Mouse (Mus musculus) gastrocnemius, adult 2 months (tissue): ENCODE data around the gene Kalrn. TPM values are rescaled to one million over a fixed set of nuclear protein-coding genes. Genes with fewer than 3 reads are reported as not detected.

ENCODE experiments used
- DNase-seq: peaks from one replicate; pipeline ENCODE4 v3.0.0; 2022
- H3K27ac ChIP-seq: fragments of 200-600 bp; 2 replicates; pipeline ENCODE4 v1.8.1; 2022; ENCODE audit warnings: mild to moderate bottlenecking
- H3K4me3 ChIP-seq: fragments of 200-600 bp; 2 replicates; pipeline ENCODE4 v1.8.1; 2022; ENCODE audit warnings: mild to moderate bottlenecking, moderate library complexity
- CTCF ChIP-seq: fragments of 200-600 bp; IDR thresholded peaks from 2 replicates; pipeline ENCODE4 v1.8.1; 2022; ENCODE audit warnings: antibody characterized with exemption, mild to moderate bottlenecking, moderate library complexity
- intact Hi-C: fragments of 180-260 bp; cut with DNase I; formaldehyde crosslinking; loops from one replicate; pipeline ENCODE4 v1.15.1; 2025
- total RNA-seq, 2 experiments: library from RNA; stranded (reverse); gene quantifications; 2 replicates each; pipeline ENCODE4 v1.2.3; 2021

The Kalrn gene
- total RNA-seq, 2 experiments from 2014 or later, result 21.8 to 28.3 TPM

GRCm38 (mm10) chr16:34239618-34240017 is 333.7 kb downstream of the Kalrn start:
- Histone ChIP-seq H3K4me3 (no peak overlapping the region), H3K27ac (no peak overlapping the region)
- no peak for DNase-seq
- TF ChIP-seq CTCF, result no peak
- intact Hi-C loops, result no loop called here

DNA sequence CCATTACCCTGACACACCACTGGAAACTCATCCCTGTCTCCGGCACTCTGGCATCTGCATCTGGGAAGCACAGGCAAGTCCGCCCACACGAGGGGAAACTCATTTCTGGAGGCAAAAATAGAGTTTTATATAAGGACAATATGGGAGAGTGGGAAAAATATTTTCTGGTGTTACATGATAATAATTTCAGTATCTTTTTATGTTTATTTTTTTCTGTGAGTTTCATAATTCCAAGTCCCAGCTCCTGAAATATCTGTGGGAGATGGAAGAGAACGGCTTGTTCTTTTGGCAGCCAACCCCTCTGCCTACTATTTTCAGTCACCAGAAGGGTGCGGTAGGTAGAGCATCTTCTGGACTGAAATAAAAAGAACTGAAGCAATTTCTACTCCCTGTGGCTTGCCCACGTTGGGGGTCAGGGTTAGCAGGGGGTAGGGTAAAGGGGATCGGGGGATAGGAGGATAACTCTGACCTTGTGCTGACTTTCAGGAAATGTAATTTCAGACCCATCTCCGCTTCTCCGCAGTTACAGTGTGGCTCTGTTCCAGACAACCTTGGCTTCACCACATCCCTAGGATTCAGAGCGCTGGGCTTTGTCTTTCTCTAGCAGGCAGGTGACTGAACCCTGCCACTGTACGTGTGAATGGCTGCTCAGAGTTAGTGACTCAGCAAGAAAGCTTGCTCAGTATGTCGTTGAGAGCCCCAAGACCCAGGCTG is 336.3 kb downstream of the Kalrn start:
- H3K4me3 ChIP-seq, result no peak overlapping the region; the same call in 1 of the 2 replicates
- TF ChIP-seq CTCF, result no peak
- DNase-seq, result peak; percentile 32
- H3K27ac ChIP-seq, result peak overlapping the region; percentile 72
- intact Hi-C loops, result no loop called here

DNA sequence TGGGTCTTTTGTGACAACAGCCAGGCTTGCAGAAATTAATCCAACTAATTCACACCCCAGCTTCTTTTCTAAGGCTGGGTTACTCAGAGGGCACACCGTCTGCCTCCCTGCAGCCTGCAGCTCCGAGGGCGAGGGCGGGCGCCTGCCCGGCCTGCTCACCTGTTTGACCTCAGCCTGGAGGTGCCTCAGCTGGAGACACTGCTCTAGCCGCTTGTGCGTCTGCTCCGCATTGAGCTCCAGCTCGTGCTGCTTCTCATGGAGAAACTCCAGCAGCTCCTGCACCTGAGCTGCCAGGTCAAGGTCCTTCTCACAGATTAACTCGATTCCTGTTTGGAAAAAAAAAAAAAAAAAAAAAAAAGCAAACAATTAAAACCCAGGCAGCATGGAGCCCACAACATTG is 338.2 kb downstream of the Kalrn start:
- Histone ChIP-seq H3K27ac (no peak overlapping the region), H3K4me3 (no peak overlapping the region)
- no peak for TF ChIP-seq CTCF
- no peak for DNase-seq
- intact Hi-C loops, result no loop called here

DNA sequence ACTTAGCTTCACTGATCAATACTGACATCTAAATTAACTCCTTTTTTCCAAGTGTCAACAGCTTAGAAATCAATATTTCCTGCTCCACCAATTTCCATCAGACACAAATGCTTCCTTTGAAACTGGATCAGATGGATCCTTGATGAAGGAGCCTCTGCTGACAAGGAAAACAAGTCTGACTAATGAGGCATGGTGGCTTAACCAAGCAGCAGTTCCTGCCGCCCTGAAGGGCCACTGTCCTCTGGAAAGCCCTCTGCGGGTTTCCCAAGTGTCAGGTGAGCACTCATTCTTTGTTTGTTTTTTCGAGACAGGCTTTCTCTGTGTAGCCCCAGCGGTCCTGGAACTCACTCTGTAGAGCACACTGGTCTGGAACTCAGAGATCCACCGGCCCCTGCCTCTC is 341.4 kb downstream of the Kalrn start:
- H3K4me3 ChIP-seq, result no peak overlapping the region
- H3K27ac ChIP-seq, result no peak overlapping the region
- intact Hi-C loops, result no loop called here
- no peak for DNase-seq
- TF ChIP-seq CTCF, result no peak

GRCm38 (mm10) chr16:34231146-34231545 is 342.2 kb downstream of the Kalrn start:
- intact Hi-C loops, result no loop called here
- no peak for DNase-seq
- Histone ChIP-seq H3K27ac (no peak overlapping the region), H3K4me3 (no peak overlapping the region)
- TF ChIP-seq CTCF, result no peak

- H3K4me3 ChIP-seq, result no peak overlapping the region
- no peak for TF ChIP-seq CTCF
- intact Hi-C loops, result no loop called here
- no peak for DNase-seq
- peak overlapping the region; percentile 40 for H3K27ac ChIP-seq
Measured at GRCm38 (mm10) chr16:34229350-34229749, 344.0 kb downstream of the Kalrn start.

GRCm38 (mm10) chr16:34228661-34229060 is 344.7 kb downstream of the Kalrn start:
- Histone ChIP-seq H3K4me3 (no peak overlapping the region), H3K27ac (0 out of 2 replicates have a peak overlapping the region, but pooled peaks have one; percentile 40)
- no peak for TF ChIP-seq CTCF
- no peak for DNase-seq
- intact Hi-C loops, result no loop called here

DNA sequence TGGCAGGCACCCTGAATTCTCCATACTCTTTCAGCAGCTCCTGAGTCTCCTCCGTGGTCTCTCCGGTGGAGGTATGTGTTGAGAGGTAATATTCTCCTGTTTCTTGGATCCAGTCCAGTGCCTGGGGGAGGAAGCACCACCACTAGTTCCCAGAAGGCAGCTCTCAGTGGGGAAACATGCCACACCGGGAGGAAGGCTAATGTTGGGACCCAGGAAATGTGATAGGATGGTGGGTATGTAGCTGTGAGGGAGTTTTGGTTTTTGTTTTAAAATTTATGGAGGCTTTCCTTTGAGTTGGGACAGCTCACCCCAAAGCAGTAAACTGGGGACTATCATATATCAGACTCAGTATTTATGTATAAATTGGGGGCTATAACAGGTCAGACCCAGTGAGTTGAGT is 361.2 kb downstream of the Kalrn start:
- no peak for TF ChIP-seq CTCF
- Histone ChIP-seq H3K27ac (no peak overlapping the region), H3K4me3 (no peak overlapping the region)
- intact Hi-C loops, result no loop called here
- no peak for DNase-seq

DNA sequence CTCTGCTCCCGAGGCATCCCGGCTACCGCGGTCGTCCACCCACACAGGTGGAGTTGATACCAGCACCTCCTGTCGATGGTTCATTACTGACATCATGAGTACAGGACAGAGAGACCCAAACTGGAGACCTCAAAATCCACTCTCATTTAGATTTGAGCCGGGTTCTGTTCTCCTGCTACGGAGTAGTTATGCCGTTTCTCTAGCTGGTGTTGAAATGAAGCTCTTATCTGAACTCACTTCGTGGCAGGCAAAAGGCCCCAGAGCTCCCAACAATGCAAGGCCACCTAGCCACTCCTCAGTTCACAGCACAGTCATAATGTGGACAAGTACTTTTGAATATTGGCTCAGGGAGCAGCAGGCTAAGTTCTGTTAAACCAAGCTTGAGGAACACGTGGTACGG is 362.1 kb downstream of the Kalrn start:
- no peak overlapping the region for H3K27ac ChIP-seq
- intact Hi-C loops, result no loop called here
- no peak for TF ChIP-seq CTCF
- DNase-seq, result no peak
- no peak overlapping the region for H3K4me3 ChIP-seq

DNA sequence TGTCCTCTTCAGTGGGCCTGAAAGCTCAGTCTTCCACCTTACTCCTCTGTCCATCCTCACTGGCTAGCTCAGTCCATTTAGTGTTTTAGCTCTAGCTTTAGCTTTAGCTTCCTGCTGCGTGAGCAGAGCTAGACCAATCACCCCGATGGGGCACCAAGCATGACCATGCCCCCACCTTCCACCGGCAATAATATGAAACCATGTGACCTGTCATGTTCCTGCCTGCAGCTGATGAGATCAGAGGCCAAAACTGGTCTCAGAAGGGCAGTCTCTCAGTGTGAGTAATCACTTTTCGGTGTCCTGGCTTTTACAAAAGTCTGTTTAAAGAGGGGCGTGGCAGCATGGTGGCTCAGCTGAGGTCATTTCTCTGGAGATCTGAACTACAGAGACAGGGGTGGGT is 364.6 kb downstream of the Kalrn start:
- Histone ChIP-seq H3K27ac (no peak overlapping the region), H3K4me3 (no peak overlapping the region)
- TF ChIP-seq CTCF, result no peak
- no peak for DNase-seq
- intact Hi-C loops, result no loop called here

- Histone ChIP-seq H3K4me3 (no peak overlapping the region), H3K27ac (no peak overlapping the region)
- intact Hi-C loops, result no loop called here
- peak; percentile 11; the same call in 1 of the 2 replicates for TF ChIP-seq CTCF
- no peak for DNase-seq
Measured at GRCm38 (mm10) chr16:34207972-34208371, 365.4 kb downstream of the Kalrn start.

DNA sequence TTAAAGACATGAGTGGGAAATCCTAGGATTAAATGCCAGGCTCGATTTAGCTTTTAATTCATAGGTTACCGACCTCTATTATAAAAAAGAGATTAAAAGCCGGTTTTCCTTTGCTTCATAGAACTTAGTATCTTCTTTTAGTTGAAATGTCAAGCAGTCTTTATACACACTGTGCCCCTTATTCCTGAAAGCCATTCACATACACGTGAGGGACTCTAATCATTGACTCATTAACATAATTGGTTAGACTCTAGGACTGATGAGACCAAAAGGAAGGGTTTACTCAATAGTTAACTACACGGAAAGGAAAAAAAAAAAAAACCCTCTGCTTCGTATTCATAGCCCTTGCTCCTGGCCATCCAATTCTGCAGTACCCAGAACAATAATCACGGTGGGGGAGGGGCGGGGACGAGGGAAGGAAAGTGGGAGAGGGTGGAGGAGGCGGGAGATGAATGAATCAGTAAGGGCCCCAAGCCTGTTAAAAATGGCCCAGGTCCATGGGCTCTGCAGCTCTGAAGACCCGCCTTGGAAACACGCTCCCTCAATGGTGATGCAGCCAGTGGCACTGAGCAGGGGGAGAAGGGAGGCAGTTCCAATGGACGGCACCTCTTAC is 368.7 kb downstream of the Kalrn start:
- DNase-seq, result no peak
- no peak overlapping the region for H3K4me3 ChIP-seq
- H3K27ac ChIP-seq, result no peak overlapping the region
- intact Hi-C loops, result no loop called here
- TF ChIP-seq CTCF, result no peak

DNA sequence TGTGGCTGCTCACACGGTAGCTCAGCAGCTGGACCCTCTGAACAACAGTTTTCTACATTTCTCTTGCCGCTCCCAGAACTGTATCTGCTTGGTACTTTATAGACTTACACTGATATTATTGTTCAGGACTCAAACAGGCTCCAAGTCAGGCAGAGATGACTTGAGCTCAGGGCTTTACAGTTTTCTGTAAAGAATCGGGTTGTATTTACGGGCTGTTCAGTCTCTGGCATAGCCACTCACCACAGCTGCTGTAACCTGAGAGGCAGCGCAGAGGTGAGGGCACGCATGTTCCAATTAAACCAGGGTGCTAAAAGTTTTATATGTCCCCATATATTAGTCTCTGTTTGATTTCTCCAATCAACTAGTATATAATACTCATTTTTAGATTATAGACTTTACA is 373.8 kb downstream of the Kalrn start:
- Histone ChIP-seq H3K4me3 (no peak overlapping the region), H3K27ac (no peak overlapping the region)
- intact Hi-C loops, result loop anchor here (10.0 kb wide), 1 partner anchor 495 kb away; the partner anchor contains the start of gene Ccdc14
- DNase-seq, result no peak
- TF ChIP-seq CTCF, result no peak
